Mouse (Mus musculus): ENCODE data around the gene Cbl.

GRCm38 (mm10) chr9:44126746-44127145 lies 107.1 kb downstream of the Cbl start:
- no peak for TF ChIP-seq GATA1 (IDR thresholded peaks at IDR 0.05; ENCODE audit: borderline replicate concordance, low read length)
- TF ChIP-seq FLI1 (IDR thresholded peaks at IDR 0.05; ENCODE audit: low read length): no peak

All from megakaryocyte, embryonic 14.5 days (primary cell).